Mouse (Mus musculus) hindbrain, postnatal 0 days (tissue): ENCODE measurements at regions not wholly inside any gene's neighbourhood (a gene's known extent, or its start where the extent isn't known, plus 50 kb on each side); places are given as distances from the start of the nearest gene placed in this dataset.

ENCODE experiments used
- ATAC-seq: fragments of 200-750 bp; cut with Nextera tagmentation; 2 replicates; pipeline ENCODE4 v1.8.0; 2017; ENCODE audit warnings: mild to moderate bottlenecking, moderate TSS enrichment, moderate library complexity
- DNase-seq: peaks from one replicate; pipeline ENCODE4 v3.0.0-alpha.2; 2015; ENCODE audit warnings: low spot score
- H3K27ac ChIP-seq: fragments of 300-500 bp; sonication (generic); 2 replicates; pipeline ENCODE4 v1.5.1; 2014; ENCODE audit warnings: mild to moderate bottlenecking
- H3K27me3 ChIP-seq: fragments of 300-500 bp; sonication (generic); 2 replicates; pipeline ENCODE4 v1.6.1; 2014; ENCODE audit warnings: low read length, mixed read lengths; ENCODE audit not compliant: insufficient read depth
- H3K36me3 ChIP-seq: fragments of 300-500 bp; sonication (generic); 2 replicates; pipeline ENCODE4 v1.6.1; 2014; ENCODE audit warnings: low read length, mixed read lengths; ENCODE audit not compliant: insufficient read depth
- H3K4me1 ChIP-seq: fragments of 300-500 bp; sonication (generic); 2 replicates; pipeline ENCODE4 v1.6.1; 2014; ENCODE audit warnings: antibody characterized with exemption, low read length, mixed read lengths; ENCODE audit not compliant: insufficient read depth
- H3K4me2 ChIP-seq: fragments of 300-500 bp; sonication (generic); 2 replicates; pipeline ENCODE4 v1.6.1; 2014; ENCODE audit warnings: low read depth, mild to moderate bottlenecking, low read length, moderate library complexity, mixed read lengths
- H3K4me3 ChIP-seq: fragments of 300-500 bp; sonication (generic); 2 replicates; pipeline ENCODE4 v1.5.1; 2014; ENCODE audit warnings: low read length
- H3K9ac ChIP-seq: fragments of 300-500 bp; sonication (generic); replicated peaks from 2 replicates; pipeline ENCODE4 v1.6.1; 2014; ENCODE audit warnings: mild to moderate bottlenecking, low read length, moderate library complexity, mixed read lengths
- H3K9me3 ChIP-seq: fragments of 300-500 bp; sonication (generic); 2 replicates; pipeline ENCODE4 v1.6.1; 2016; ENCODE audit warnings: low read length, mixed read lengths
- CTCF ChIP-seq: IDR thresholded peaks from 2 replicates; pipeline ENCODE4 v1.5.1; 2016; ENCODE audit warnings: antibody characterized with exemption, control low read depth, low read depth
- WGBS: fragments of 180-500 bp; shearing (Covaris S2); extraction: QIAGEN DNeasy Blood & Tissue Kit; methylation state at CpG from one replicate; pipeline ENCODE4 v1.1.7; 2014; 5-methylcytosine and 5-hydroxymethylcytosine counted together

GRCm38 (mm10) chr6:140282285-140282577, 141.6 kb upstream of the Plekha5 start:
- peak; percentile 27 for DNase-seq
- ATAC-seq = peak; percentile 64

GRCm38 (mm10) chr6:140281488-140282284, 142.2 kb upstream of the Plekha5 start:
- ATAC-seq (peak; percentile 7; the same call in 1 of the 2 replicates), DNase-seq (no peak)
- no peak for TF ChIP-seq CTCF
- no peaks in the 10 kb centered on the region for H3K4me1 ChIP-seq
- no peak overlapping the region for H3K4me2 ChIP-seq
- 58% methylated on average over 17 of the region's 17 CpGs for WGBS
- H3K36me3 ChIP-seq = no peaks in the 10 kb centered on the region
- no peak overlapping the region for H3K9ac ChIP-seq
- no peak overlapping the region for H3K4me3 ChIP-seq
- no peaks in the 10 kb centered on the region for H3K9me3 ChIP-seq
- no peak overlapping the region for H3K27ac ChIP-seq
- H3K27me3 ChIP-seq = no peaks in the 10 kb centered on the region

More at GRCm38 (mm10) chr6:140282285-140282577, 141.6 kb upstream of the Plekha5 start:
- Histone ChIP-seq H3K9ac (no peak overlapping the region), H3K4me3 (no peak overlapping the region), H3K4me2 (no peak overlapping the region), H3K27ac (no peak overlapping the region), H3K4me1 (no peaks in the 10 kb centered on the region), H3K36me3 (no peaks in the 10 kb centered on the region), H3K9me3 (no peaks in the 10 kb centered on the region), H3K27me3 (no peaks in the 10 kb centered on the region)
- 45% methylated on average over 7 of the region's 7 CpGs for WGBS
- TF ChIP-seq CTCF = no peak

GRCm38 (mm10) chr6:140280817-140281475, 142.9 kb upstream of the Plekha5 start:
- Histone ChIP-seq H3K27me3 (no peaks in the 10 kb centered on the region), H3K27ac (no peak overlapping the region), H3K9ac (no peak overlapping the region), H3K4me2 (no peak overlapping the region), H3K9me3 (no peaks in the 10 kb centered on the region), H3K4me3 (no peak overlapping the region), H3K36me3 (no peaks in the 10 kb centered on the region), H3K4me1 (no peaks in the 10 kb centered on the region)
- no peak for ATAC-seq
- 69% methylated on average over 9 of the region's 9 CpGs for WGBS
- no peak for TF ChIP-seq CTCF
- no peak for DNase-seq

- Histone ChIP-seq H3K27ac (no peak overlapping the region), H3K4me2 (no peak overlapping the region), H3K9ac (no peak overlapping the region), H3K9me3 (no peaks in the 10 kb centered on the region), H3K4me3 (no peak overlapping the region), H3K27me3 (no peaks in the 10 kb centered on the region), H3K4me1 (no peaks in the 10 kb centered on the region), H3K36me3 (no peaks in the 10 kb centered on the region)
- ATAC-seq = no peak
- TF ChIP-seq CTCF = no peak
- DNase-seq = no peak
- WGBS = 53% methylated on average over 8 of the region's 8 CpGs
These were observed 144.0 kb upstream of the Plekha5 start for GRCm38 (mm10) chr6:140279736-140280370.

- no peak for TF ChIP-seq CTCF
- 62% methylated on average over 5 of the region's 5 CpGs for WGBS
- H3K4me2 ChIP-seq = no peak overlapping the region
These were observed 145.1 kb upstream of the Plekha5 start for GRCm38 (mm10) chr6:140278750-140279149.

GRCm38 (mm10) chr6:140270592-140270991, 153.3 kb upstream of the Plekha5 start:
- H3K9me3 ChIP-seq = no peaks in the 10 kb centered on the region
- no peak for TF ChIP-seq CTCF
- no peaks in the 10 kb centered on the region for H3K36me3 ChIP-seq
- ATAC-seq (no peak), DNase-seq (no peak)
- no peaks in the 10 kb centered on the region for H3K27me3 ChIP-seq
- H3K4me1 ChIP-seq = no peaks in the 10 kb centered on the region
- H3K9ac ChIP-seq = no peak overlapping the region
- H3K27ac ChIP-seq = no peak overlapping the region
- WGBS = 82% methylated on average over 6 of the region's 6 CpGs
- H3K4me2 ChIP-seq = no peak overlapping the region
- H3K4me3 ChIP-seq = no peak overlapping the region

More at GRCm38 (mm10) chr6:140278750-140279149, 145.1 kb upstream of the Plekha5 start:
- Histone ChIP-seq H3K27ac (no peak overlapping the region), H3K36me3 (no peaks in the 10 kb centered on the region), H3K4me3 (no peak overlapping the region), H3K4me1 (no peaks in the 10 kb centered on the region), H3K27me3 (no peaks in the 10 kb centered on the region), H3K9ac (no peak overlapping the region), H3K9me3 (no peaks in the 10 kb centered on the region)
- ATAC-seq (no peak), DNase-seq (no peak)
